Mouse (Mus musculus): ENCODE results near the gene Hnrnpab.

GRCm38 (mm10) chr11:51627425-51627824 is 20.8 kb upstream of the Hnrnpab start:
- TF ChIP-seq CTCF (IDR thresholded peaks at IDR 0.05) (no peak), EP300 (IDR thresholded peaks at IDR 0.05) (no peak)
